Mouse (Mus musculus) kidney, postnatal 0 days (tissue): ENCODE results near the gene Arhgap10. TPM values are rescaled to one million over a fixed set of nuclear protein-coding genes. Genes with fewer than 3 reads are reported as not detected.
A peak's percentile ranks its signal among the peaks of the same experiment; 100 is the strongest.

Experiments
- ATAC-seq: fragments of 200-750 bp; cut with Nextera tagmentation; replicated peaks from 2 replicates; pipeline ENCODE4 v1.8.0; 2017; ENCODE audit warnings: low read depth, moderate number of reproducible peaks, moderate TSS enrichment, moderate library complexity; ENCODE audit not compliant: low FRiP score
- DNase-seq: peaks from one replicate; pipeline ENCODE4 v3.0.0-alpha.2; 2016; ENCODE audit warnings: low spot score
- H3K27ac ChIP-seq: fragments of 300-500 bp; sonication (generic); 2 replicates; pipeline ENCODE4 v1.5.1; 2014; ENCODE audit warnings: mild to moderate bottlenecking
- H3K27me3 ChIP-seq: fragments of 300-500 bp; sonication (generic); 2 replicates; pipeline ENCODE4 v1.6.1; 2014; ENCODE audit warnings: low read length, mixed read lengths; ENCODE audit not compliant: insufficient read depth
- H3K36me3 ChIP-seq: fragments of 300-500 bp; sonication (generic); 2 replicates; pipeline ENCODE4 v1.6.1; 2014; ENCODE audit warnings: low read length, mixed read lengths; ENCODE audit not compliant: insufficient read depth
- H3K4me1 ChIP-seq: fragments of 300-500 bp; sonication (generic); replicated peaks from 2 replicates; pipeline ENCODE4 v1.6.1; 2014; ENCODE audit warnings: antibody characterized with exemption, low read length, mixed read lengths; ENCODE audit not compliant: insufficient read depth
- H3K4me2 ChIP-seq: fragments of 300-500 bp; sonication (generic); 2 replicates; pipeline ENCODE4 v1.6.1; 2014; ENCODE audit warnings: mild to moderate bottlenecking, low read length, moderate library complexity, mixed read lengths
- H3K4me3 ChIP-seq: fragments of 300-500 bp; sonication (generic); replicated peaks from 2 replicates; pipeline ENCODE4 v1.5.1; 2014; ENCODE audit warnings: low read depth, low read length
- H3K9ac ChIP-seq: fragments of 300-500 bp; sonication (generic); 2 replicates; pipeline ENCODE4 v1.6.1; 2014; ENCODE audit warnings: low read depth, low read length
- H3K9me3 ChIP-seq: fragments of 300-500 bp; sonication (generic); replicated peaks from 2 replicates; pipeline ENCODE4 v1.6.1; 2016; ENCODE audit warnings: low read length, inconsistent platforms, mixed read lengths
- CTCF ChIP-seq: IDR thresholded peaks from 2 replicates; pipeline ENCODE4 v1.5.1; 2016; ENCODE audit warnings: antibody characterized with exemption, low read depth, mild to moderate bottlenecking, moderate library complexity
- WGBS: fragments of 180-500 bp; shearing (Covaris S2); extraction: QIAGEN DNeasy Blood & Tissue Kit; methylation state at CpG from one replicate; pipeline ENCODE4 v1.1.7; 2014; 5-methylcytosine and 5-hydroxymethylcytosine counted together
- polyA plus RNA-seq: library from polyadenylated mRNA; unstranded; fragments of >200 nt; fragmentation: Nextera tagmentation; extraction: Ambion mirVana; gene quantifications from 2 replicates; pipeline ENCODE4 v1.2.1, GENCODE M21; 2015

Arhgap10 gene
- polyA plus RNA-seq, 1 experiment from 2014 or later: 26.6 TPM

DNA sequence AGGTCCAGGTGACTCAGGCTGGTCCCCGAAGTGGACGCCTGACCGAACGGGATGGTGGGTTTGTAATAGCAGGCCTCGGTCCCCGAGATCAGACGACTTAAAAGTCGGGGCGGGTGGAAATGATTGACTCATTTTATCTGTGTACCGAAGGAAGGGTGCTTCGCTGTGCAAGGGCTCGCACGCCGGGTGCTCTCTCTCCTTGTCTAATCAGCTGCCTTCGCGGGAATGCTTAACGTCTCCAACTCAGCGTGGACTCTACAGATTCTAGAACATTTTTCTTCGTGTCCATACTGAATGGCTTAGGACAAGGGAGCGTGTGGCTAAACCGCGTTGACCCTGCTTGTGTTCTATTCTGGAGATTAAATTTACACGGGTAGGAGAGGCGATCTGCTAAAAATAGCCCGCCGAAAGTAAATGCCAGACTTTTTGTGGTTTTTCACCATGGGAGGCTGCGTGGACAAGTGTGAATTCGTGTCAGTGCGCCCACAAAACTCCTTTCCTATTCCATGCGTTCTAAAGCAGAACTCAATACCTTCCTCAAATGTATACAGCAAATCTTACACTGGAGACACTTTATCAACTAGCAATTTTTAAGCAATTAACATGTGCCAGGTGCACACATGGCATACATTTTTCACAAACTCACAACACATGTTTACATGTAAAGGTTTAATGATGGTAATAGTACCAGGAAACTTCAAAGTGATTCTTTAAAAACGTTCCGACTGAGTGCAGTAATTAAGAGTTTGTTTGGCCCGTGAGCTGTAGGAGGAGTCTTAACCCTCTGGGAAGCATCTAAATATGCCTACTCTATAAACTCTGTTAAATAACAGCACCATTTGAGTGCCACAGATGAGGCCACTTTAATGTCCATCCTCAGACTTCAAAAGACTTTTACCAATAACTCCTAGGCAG, 705 bp upstream of the Arhgap10 start:
- peak overlapping the region; percentile 68 for H3K4me2 ChIP-seq
- H3K4me3 ChIP-seq: peak overlapping the region; percentile 77

DNA sequence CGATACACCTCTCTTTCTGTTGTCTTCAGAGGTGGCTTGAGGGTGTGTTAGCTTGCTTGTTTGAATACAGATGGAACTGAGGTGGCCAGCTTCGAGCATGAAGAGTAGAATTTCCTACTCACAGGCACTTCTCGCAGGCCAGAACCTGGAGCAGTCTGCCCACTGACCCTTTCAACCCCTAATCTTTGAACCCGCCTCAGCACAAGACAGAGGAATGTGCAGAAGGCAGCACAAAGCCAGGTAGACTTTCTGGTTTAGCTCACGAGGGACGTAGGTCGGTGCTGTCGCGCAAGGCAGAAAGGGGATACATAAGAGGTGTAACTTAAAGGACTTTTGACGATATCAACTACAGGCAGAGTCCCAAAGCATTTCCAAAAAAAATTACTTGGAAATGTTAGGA, 908 bp downstream of the Arhgap10 start:
- ATAC-seq: peak; percentile 58
- Histone ChIP-seq H3K4me2 (peak overlapping the region; percentile 68), H3K9ac (peak overlapping the region; percentile 81), H3K4me1 (peaks cover 22% of the 10 kb centered on the region), H3K9me3 (no peaks in the 10 kb centered on the region), H3K36me3 (no peaks in the 10 kb centered on the region), H3K27ac (peak overlapping the region; percentile 91), H3K4me3 (peak overlapping the region; percentile 77), H3K27me3 (no peaks in the 10 kb centered on the region)
- peak; percentile 54 for DNase-seq
- no peak for TF ChIP-seq CTCF
- WGBS: 4% methylated on average over 10 of the region's 10 CpGs

More for the DNA sequence above, 705 bp upstream of the Arhgap10 start:
- ATAC-seq (peak; percentile 27), DNase-seq (no peak)
- Histone ChIP-seq H3K36me3 (no peaks in the 10 kb centered on the region), H3K9me3 (no peaks in the 10 kb centered on the region), H3K9ac (peak overlapping the region; percentile 81), H3K4me1 (peaks cover 21% of the 10 kb centered on the region), H3K27ac (peak overlapping the region; percentile 91), H3K27me3 (no peaks in the 10 kb centered on the region)
- no peak for TF ChIP-seq CTCF
- 3% methylated on average over 33 of the region's 33 CpGs for WGBS

DNA sequence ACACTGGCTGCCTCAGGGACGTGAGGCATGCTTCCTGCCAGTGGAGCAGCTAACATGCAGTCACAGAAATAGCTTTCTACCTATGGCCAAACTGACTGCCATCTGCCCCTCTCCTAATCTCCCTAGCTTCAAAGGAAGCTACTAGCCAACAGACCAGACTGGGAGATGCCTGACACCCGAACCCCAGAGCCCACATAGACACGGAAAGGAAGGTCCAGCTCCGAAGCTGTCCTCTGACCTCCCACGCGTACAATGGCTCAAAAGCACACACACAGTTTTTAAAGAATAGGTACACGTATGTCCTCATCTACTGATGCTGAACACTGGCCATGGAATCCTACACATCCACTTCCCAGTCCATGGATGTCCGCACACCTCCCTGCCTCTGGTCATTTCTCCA, 2.0 kb downstream of the Arhgap10 start:
- Histone ChIP-seq H3K36me3 (no peaks in the 10 kb centered on the region), H3K4me3 (peak overlapping the region; percentile 77), H3K27ac (0 out of 2 replicates have a peak overlapping the region, but pooled peaks have one; percentile 8), H3K27me3 (no peaks in the 10 kb centered on the region), H3K4me2 (peak overlapping the region; percentile 68), H3K4me1 (peaks cover 22% of the 10 kb centered on the region), H3K9ac (no peak overlapping the region), H3K9me3 (no peaks in the 10 kb centered on the region)
- WGBS: 46% methylated on average over 8 of the region's 8 CpGs
- TF ChIP-seq CTCF: no peak
- DNase-seq: no peak
- ATAC-seq: no peak

DNA sequence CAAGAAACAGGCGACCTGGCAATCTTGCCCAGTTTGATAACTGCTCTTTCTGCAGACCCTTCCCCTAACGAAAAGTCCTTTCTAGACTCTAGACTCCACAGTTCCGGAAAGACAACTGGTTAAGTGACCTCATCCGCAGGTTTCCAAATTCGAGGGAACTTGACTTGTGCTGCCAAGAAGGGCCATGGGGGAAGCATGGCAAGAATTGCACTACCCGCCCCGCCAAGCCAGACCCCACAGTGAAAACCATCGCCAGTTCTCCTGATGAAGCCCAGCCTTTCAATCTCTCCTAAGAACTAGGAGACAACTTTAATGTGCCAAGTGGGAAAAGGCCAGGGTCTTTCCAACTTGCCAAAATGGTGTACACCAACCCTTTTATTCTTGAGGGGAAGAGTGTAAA, 2.6 kb downstream of the Arhgap10 start:
- Histone ChIP-seq H3K9ac (no peak overlapping the region), H3K9me3 (no peaks in the 10 kb centered on the region), H3K4me2 (peak overlapping the region; percentile 68; the same call in 1 of the 2 replicates), H3K4me1 (peaks cover 22% of the 10 kb centered on the region), H3K27me3 (no peaks in the 10 kb centered on the region), H3K4me3 (peak overlapping the region; percentile 77; the same call in 1 of the 2 replicates), H3K36me3 (no peaks in the 10 kb centered on the region), H3K27ac (no peak overlapping the region)
- no peak for ATAC-seq
- TF ChIP-seq CTCF: no peak
- 90% methylated on average over 8 of the region's 8 CpGs for WGBS
- DNase-seq: no peak

DNA sequence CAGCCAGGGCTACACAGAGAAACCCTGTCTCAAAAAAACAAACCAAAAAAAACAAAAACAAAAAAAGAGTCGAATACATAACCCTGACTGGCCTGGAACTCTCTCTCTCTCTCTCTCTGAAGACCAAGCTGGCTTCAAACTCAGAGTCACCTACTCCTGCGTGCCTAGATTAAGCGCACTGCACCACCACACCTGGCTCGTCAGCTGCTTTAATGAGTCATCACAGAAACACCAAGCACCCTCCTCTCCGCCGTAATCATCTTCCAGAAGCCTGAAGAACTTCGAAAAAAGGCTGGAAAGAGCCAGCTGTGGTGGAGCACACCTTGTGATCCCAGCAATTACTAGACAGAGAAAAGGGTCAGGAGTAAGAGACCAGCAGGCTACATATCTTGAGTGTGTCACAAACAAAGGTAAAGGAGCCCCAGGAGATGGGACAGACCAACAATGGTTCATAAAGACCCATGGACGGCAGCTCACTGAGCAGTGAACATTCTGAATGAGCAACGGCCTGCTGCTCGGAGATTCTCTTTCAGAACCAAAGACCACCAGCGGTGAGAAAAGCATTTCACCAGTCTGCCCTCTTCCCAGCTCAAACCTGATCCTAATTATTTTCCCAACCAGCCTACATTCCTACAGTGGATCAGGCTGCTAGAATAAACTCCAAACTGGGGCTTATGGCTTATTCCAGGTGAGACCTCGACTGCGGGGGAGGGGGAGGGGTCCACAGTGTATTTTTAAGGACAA, 5.8 kb downstream of the Arhgap10 start:
- ATAC-seq (no peak), DNase-seq (no peak)
- Histone ChIP-seq H3K4me1 (peaks cover 31% of the 10 kb centered on the region), H3K27ac (no peak overlapping the region), H3K4me2 (no peak overlapping the region; the same call in 1 of the 2 replicates), H3K9me3 (no peaks in the 10 kb centered on the region), H3K27me3 (no peaks in the 10 kb centered on the region), H3K9ac (no peak overlapping the region), H3K4me3 (no peak overlapping the region), H3K36me3 (no peaks in the 10 kb centered on the region)
- TF ChIP-seq CTCF: no peak
- 54% methylated on average over 13 of the region's 13 CpGs for WGBS

DNA sequence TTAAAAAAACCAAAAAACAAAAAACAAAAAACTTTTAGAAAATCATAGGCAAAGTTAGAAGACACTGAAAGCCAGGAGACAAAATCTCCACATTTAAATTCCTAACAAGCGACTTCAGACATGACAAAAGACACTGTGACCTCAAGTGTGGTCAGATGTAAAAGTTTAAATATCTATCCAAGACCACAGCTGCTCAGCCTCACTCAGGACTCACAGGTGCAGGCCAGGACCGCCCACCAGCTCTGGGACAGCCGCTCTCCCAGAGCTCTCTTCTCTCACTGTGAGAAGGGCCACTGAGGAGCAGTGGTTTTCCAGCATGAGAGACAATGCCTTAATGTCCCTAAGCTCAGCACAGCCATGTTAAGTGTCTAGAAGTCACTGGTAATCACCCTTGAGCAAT, 7.3 kb downstream of the Arhgap10 start:
- H3K9me3 ChIP-seq: no peaks in the 10 kb centered on the region
- no peaks in the 10 kb centered on the region for H3K27me3 ChIP-seq
- peaks cover 22% of the 10 kb centered on the region for H3K4me1 ChIP-seq
- ATAC-seq: no peak
- WGBS: 41% methylated on average over 3 of the region's 3 CpGs
- no peak overlapping the region for H3K27ac ChIP-seq
- no peak overlapping the region for H3K4me2 ChIP-seq
- no peak for DNase-seq
- no peak for TF ChIP-seq CTCF
- H3K9ac ChIP-seq: no peak overlapping the region
- no peaks in the 10 kb centered on the region for H3K36me3 ChIP-seq
- H3K4me3 ChIP-seq: no peak overlapping the region
